9 mouse cellular contexts compared by ENCODE assay signal in genomic region chr11:83852501-83853211, GRCm38 (mm10). TPM values are rescaled to one million over a fixed set of nuclear protein-coding genes. Genes with fewer than 3 reads are reported as not detected.
DNase-seq lines count a peak whose midpoint lies in the region; ATAC-seq lines count a peak whose summit lies in the region.
"Had no signal": no experiment of that assay in that cellular context is flagged by ENCODE, and none has a peak within 500 bp of the region (broad histone marks: within the 10 kb centered on the region; RNA-seq: fewer than 3 reads in every experiment).

No protein-coding gene starts in this region.

- no peak overlapping the region for H3K4me2 ChIP-seq in limb, embryonic 15.5 days
- H3K4me2 ChIP-seq: hindbrain, embryonic 14.5 days had no signal

- H3K27ac ChIP-seq in limb, embryonic 15.5 days = no peak overlapping the region
- H3K27ac ChIP-seq: hindbrain, embryonic 14.5 days had no signal

- no peak overlapping the region for H3K9ac ChIP-seq in limb, embryonic 15.5 days
- H3K9ac ChIP-seq: hindbrain, embryonic 14.5 days had no signal

- no peaks in the 10 kb centered on the region for H3K36me3 ChIP-seq in limb, embryonic 15.5 days

- peak; percentile 5 for DNase-seq in cerebellum, adult 8-10 months
- no peak for DNase-seq in cerebellum, adult 9-10 months
- peak; percentile 43 to 44 for DNase-seq in B cell, adult 2 months
- peak; percentile 27 to 40 for DNase-seq in heart, postnatal 10 days
- no peak for DNase-seq in gastrocnemius, postnatal 10 days
- DNase-seq in thymus, postnatal 14 days = no peak
- no peak for DNase-seq in gastrocnemius, adult 8-10 months (ENCODE audit: low spot score in 2 of 2)

- intact Hi-C loops in heart, postnatal 10 days (cut with DNase I) = no loop called here

- peaks cover 85% of the 10 kb centered on the region for H3K27me3 ChIP-seq in limb, embryonic 15.5 days

- ATAC-seq in limb, embryonic 15.5 days (ENCODE audit: insufficient number of reproducible peaks, low FRiP score, low TSS enrichment, low read depth) = no peak

- WGBS in limb, embryonic 15.5 days = 2% methylated on average over 38 of the region's 38 CpGs

- no peaks in the 10 kb centered on the region for H3K9me3 ChIP-seq in limb, embryonic 15.5 days

- H3K4me1 ChIP-seq in limb, embryonic 15.5 days = peaks cover 41% of the 10 kb centered on the region

- 0 out of 2 replicates have a peak overlapping the region, but pooled peaks have one; percentile 9 for H3K4me3 ChIP-seq in limb, embryonic 15.5 days

RNA-seq across cellular contexts. Expression of gene Hnf1b, which starts 2.8 kb away (rescaled TPM):
- not detected for total RNA-seq in heart, postnatal 10 days (2021)
- 0.08 TPM in 1 of 2 replicates, not detected in the other for polyA plus RNA-seq in limb, embryonic 15.5 days (2015; fragmentation: Nextera tagmentation; extraction: Ambion mirVana)
- total RNA-seq in gastrocnemius, postnatal 10 days (2021) = not detected
- total RNA-seq in gastrocnemius, adult 8-10 months (2022) = not detected

Comparison
In these comparisons a context has a peak if more than half of its experiments do, and no peak if none do; other contexts are left out.
1. DNase-seq: peak in cerebellum, adult 8-10 months (single experiment), B cell, adult 2 months (2 of 2) and heart, postnatal 10 days (2 of 2); none in cerebellum, adult 9-10 months (single experiment), gastrocnemius, postnatal 10 days (single experiment), thymus, postnatal 14 days (single experiment) and gastrocnemius, adult 8-10 months (0 of 2).